Mouse (Mus musculus) T-helper 17 cell (primary cell): ENCODE results near the gene Atp5g1.

Source experiments
- in situ Hi-C, 2 experiments: fragments of 300-600 bp; cut with MboI, MseI; formaldehyde crosslinking; loops; 1 replicate in 1 of 2; 2 replicates in 1 of 2; pipeline ENCODE4 v1.15.1; 2025; ENCODE audit warnings: high pct_unique_total_duplicates in 2 of 2

Gene Atp5g1

GRCm38 (mm10) chr11:96031701-96032100 is 43.8 kb downstream of the Atp5g1 start:
- in situ Hi-C loops, result no loop called here

DNA sequence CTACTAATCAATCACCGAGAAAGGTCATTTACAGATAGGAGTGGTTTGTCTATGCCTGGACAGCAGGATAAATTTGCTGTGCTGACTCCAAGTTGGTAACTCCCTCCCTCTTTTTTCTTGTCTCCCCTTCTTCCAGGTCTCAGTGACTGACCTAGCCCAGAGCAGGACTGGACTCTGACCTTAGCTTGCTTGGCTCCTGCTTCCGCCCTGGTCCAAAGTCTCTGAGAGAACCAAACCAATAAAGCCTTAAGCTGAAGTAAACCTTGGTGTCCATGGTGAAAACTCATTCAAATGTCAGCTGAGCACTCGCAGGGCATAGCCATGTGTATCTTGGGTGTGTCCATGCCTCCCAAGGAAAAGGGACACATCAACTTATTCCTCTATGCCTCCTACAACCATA is 44.9 kb downstream of the Atp5g1 start:
- in situ Hi-C loops, result no loop called here

GRCm38 (mm10) chr11:96028130-96028529 is 47.3 kb downstream of the Atp5g1 start:
- in situ Hi-C loops, result no loop called here

GRCm38 (mm10) chr11:96020622-96021021 is 54.8 kb downstream of the Atp5g1 start:
- in situ Hi-C loops, result no loop called here
